Mouse (Mus musculus): ENCODE data around the gene Gm49387. TPM values are rescaled to one million over a fixed set of nuclear protein-coding genes. Genes with fewer than 3 reads are reported as not detected.

Gene Gm49387
- not detected in 2 replicates for polyA plus RNA-seq (2012; rRNA removed)

DNA sequence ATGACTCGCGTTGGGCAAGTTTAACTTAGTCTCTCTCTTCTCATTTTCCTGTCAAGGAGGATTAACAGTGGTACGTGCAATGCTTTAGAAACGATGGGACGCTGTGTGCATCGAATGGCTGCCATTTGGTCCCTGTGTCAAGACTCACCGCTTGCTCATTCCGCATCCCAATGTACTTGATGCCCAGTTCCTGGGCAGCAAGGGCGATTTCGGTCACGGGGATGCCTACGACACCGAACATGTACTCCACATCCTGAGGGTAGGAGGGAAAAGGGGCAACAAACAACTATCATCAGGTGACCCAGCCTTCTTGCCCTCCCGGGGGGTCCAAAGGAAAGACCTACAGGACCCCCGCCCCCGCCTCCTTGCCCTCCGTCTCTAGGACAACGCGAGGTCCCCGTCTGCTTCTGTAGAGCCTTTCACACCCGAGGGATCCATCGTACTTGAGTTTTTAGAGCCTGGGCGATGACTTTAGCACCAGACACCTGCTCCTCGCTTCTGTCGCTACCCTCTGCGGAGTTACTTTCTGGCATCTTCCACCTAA, at the start of gene Gm49387:
Gm49387 (minus strand) TSS at position 533 of the 544 bp plus-strand sequence.
- TF ChIP-seq CTCF (IDR thresholded peaks at IDR 0.05; ENCODE audit: extremely low read depth, insufficient read depth, low read length), result no peak
- no peak for TF ChIP-seq POLR2A (IDR thresholded peaks at IDR 0.05; ENCODE audit: extremely low read depth, insufficient read depth, low read length)
- Histone ChIP-seq H3K27ac (ENCODE audit: insufficient read depth, low read length) (peak within 1 kb of the TSS; percentile 32; the same call in 1 of the 2 replicates), H3K4me1 (ENCODE audit: control insufficient read depth, insufficient read depth, low read length) (0 out of 2 replicates have a peak, but pooled peaks cover 1% of the 10 kb centered on the region), H3K4me3 (ENCODE audit: insufficient read depth, low read length) (peak within 1 kb of the TSS; percentile 73)

GRCm38 (mm10) chr14:31686231-31686630, 45.6 kb upstream of the Gm49387 start:
- Histone ChIP-seq H3K4me1 (ENCODE audit: control insufficient read depth, insufficient read depth, low read length) (no peaks in the 10 kb centered on the region), H3K27ac (ENCODE audit: insufficient read depth, low read length) (no peak overlapping the region), H3K4me3 (ENCODE audit: insufficient read depth, low read length) (no peak overlapping the region)
- TF ChIP-seq CTCF (IDR thresholded peaks at IDR 0.05; ENCODE audit: extremely low read depth, insufficient read depth, low read length) (no peak), POLR2A (IDR thresholded peaks at IDR 0.05; ENCODE audit: extremely low read depth, insufficient read depth, low read length) (no peak)

DNA sequence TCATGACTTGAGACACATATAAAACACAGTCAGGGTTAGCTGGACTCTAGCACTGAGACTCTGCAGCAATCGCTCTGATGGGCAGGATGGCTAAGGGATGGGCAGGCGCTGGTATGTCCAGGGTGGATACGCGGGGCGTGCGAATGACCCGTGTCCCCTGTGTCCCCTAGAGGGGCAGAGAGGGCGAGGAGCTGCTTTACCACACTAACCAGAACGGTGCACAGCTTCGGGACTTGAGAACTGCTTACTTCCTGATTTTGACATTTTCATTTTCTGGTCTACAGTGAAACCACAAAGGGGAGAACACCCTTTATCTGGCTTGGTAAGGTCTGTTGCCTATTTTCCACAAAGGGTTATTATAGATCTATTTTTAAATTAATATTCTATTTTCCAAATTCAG, 45.0 kb upstream of the Gm49387 start:
- no peak for TF ChIP-seq CTCF (IDR thresholded peaks at IDR 0.05; ENCODE audit: extremely low read depth, insufficient read depth, low read length)
- TF ChIP-seq POLR2A (IDR thresholded peaks at IDR 0.05; ENCODE audit: extremely low read depth, insufficient read depth, low read length), result no peak
- no peak overlapping the region for H3K27ac ChIP-seq (ENCODE audit: insufficient read depth, low read length)
- H3K4me1 ChIP-seq (ENCODE audit: control insufficient read depth, insufficient read depth, low read length), result no peaks in the 10 kb centered on the region
- H3K4me3 ChIP-seq (ENCODE audit: insufficient read depth, low read length), result no peak overlapping the region

DNA sequence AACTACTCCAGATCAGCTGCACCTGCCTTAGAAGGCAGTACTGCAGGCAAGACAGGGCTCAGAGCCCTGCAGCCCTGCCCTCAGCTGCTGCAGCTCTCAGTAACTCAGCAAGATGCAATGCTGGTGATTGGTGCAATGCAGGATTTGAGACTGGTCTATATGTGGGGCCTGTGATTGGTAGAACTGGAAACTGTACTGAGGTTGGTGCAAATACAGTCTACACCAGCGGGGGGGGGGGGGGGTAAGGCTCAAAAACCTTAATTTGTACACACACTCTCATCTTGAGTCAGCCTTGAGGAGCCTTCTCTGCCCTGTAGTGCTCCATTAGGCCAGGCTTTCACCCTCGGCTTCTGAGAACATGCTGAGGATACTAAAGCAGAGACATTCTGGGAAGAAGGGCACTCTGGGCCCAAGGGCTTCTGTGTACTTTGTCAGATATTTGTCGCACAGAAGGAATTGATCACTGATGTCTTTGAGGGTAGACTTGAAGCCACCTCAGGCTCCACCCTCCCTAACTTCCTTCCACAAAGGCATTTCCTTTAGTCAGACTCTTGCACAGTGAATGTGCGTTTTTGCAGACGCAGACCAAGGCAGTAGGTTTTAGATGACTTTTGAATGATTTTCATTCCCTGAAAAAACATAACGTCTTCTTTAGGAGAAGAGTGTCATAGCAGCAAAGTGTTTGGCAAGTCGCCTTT, 43.8 kb upstream of the Gm49387 start:
- no peak overlapping the region for H3K4me3 ChIP-seq (ENCODE audit: insufficient read depth, low read length)
- no peaks in the 10 kb centered on the region for H3K4me1 ChIP-seq (ENCODE audit: control insufficient read depth, insufficient read depth, low read length)
- TF ChIP-seq POLR2A (IDR thresholded peaks at IDR 0.05; ENCODE audit: extremely low read depth, insufficient read depth, low read length) (no peak), CTCF (IDR thresholded peaks at IDR 0.05; ENCODE audit: extremely low read depth, insufficient read depth, low read length) (no peak)
- H3K27ac ChIP-seq (ENCODE audit: insufficient read depth, low read length), result no peak overlapping the region

DNA sequence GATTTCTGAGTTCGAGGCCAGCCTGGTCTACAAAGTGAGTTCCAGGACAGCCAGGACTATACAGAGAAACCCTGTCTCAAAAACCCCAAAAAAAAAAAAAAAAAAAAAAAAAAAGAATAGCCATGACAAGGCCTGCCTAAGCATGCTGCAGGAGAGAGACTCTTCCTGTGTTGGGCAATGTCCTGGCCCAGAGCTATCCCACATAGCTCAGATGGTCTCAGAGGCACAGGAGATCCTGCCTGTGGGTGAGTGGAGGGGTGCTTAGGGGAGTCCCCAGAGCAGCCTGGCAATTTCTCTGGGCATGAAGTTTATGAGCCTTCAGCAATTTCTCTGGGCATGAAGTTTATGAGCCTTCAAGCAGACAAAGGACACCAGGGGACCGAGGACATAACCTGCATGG, 42.9 kb upstream of the Gm49387 start:
- no peaks in the 10 kb centered on the region for H3K4me1 ChIP-seq (ENCODE audit: control insufficient read depth, insufficient read depth, low read length)
- TF ChIP-seq POLR2A (IDR thresholded peaks at IDR 0.05; ENCODE audit: extremely low read depth, insufficient read depth, low read length) (no peak), CTCF (IDR thresholded peaks at IDR 0.05; ENCODE audit: extremely low read depth, insufficient read depth, low read length) (no peak)
- H3K27ac ChIP-seq (ENCODE audit: insufficient read depth, low read length), result no peak overlapping the region

DNA sequence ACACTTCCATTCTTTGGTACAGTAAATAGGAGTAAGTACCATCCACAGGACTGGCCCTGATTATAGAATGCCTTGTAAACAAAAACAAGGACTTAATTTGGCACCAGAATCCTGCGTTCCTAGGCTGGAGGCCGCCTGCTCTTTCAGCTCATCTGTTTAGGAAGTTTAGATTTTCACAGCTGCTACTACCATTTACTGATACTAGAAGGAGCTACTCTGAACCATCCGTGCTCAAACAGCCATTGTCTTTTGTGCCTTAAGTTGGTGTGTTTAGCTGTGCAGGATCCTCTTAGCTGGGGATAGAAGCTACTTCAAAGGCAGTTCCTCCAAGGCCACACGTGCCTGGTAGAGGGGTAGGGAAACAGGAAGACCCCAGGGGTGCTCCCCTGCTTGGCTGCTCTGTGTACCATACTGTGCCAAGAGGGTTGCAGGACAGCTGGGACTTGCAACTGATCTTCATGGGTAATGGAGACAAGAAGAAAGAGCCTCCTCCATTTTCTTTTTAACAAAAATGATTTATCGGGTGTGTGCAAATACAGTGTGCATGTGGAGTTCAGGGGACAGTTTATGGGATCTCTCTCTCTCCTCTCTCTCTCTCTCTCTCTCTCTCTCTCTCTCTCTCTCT, 41.4 kb upstream of the Gm49387 start:
- H3K4me1 ChIP-seq (ENCODE audit: control insufficient read depth, insufficient read depth, low read length), result no peaks in the 10 kb centered on the region
- H3K27ac ChIP-seq (ENCODE audit: insufficient read depth, low read length), result no peak overlapping the region
- no peak overlapping the region for H3K4me3 ChIP-seq (ENCODE audit: insufficient read depth, low read length)
- TF ChIP-seq CTCF (IDR thresholded peaks at IDR 0.05; ENCODE audit: extremely low read depth, insufficient read depth, low read length), result no peak
- TF ChIP-seq POLR2A (IDR thresholded peaks at IDR 0.05; ENCODE audit: extremely low read depth, insufficient read depth, low read length), result no peak

More for the DNA sequence above, 42.9 kb upstream of the Gm49387 start:
- no peak overlapping the region for H3K4me3 ChIP-seq (ENCODE audit: insufficient read depth, low read length)

DNA sequence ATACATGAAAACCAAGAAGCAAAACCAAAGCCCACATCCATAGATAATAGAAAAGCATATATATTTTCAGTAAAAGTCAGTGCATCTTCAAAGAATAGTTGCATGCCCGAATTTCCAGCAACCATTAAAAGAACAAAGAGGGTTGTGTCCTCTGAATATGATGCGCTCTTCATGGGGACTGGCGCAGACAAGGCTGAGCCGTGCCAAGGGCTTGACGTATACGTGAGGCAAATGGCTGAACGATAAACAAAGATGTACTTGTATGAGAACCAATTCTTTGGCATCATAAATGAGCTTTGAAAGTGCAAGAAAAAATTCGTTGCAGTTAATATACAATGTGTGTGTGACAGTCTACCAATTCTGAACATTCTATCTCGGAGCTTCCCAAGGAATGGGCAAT, 40.6 kb upstream of the Gm49387 start:
- Histone ChIP-seq H3K4me1 (ENCODE audit: control insufficient read depth, insufficient read depth, low read length) (no peaks in the 10 kb centered on the region), H3K27ac (ENCODE audit: insufficient read depth, low read length) (no peak overlapping the region), H3K4me3 (ENCODE audit: insufficient read depth, low read length) (no peak overlapping the region)
- TF ChIP-seq POLR2A (IDR thresholded peaks at IDR 0.05; ENCODE audit: extremely low read depth, insufficient read depth, low read length) (no peak), CTCF (IDR thresholded peaks at IDR 0.05; ENCODE audit: extremely low read depth, insufficient read depth, low read length) (no peak)

DNA sequence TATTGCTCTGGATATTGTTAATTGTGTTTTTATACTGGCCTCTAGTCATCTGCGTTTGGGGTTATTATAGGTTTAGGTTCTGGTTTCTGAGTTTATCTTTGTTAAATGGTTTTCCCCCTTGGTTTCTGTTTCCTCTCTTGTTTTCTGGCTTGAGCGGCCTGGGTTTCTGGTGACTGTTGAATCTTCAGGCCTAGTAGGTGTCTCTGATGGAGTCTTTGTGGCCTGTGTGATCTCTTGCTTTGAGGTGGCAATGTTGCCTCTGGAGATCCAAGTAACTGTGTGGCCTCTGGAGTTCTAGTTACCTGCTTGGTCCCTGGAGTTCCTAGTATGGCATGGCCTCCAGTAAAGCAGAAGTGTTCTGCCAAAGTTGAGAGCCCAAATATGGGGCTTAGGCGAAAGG, 40.0 kb upstream of the Gm49387 start:
- no peak overlapping the region for H3K4me3 ChIP-seq (ENCODE audit: insufficient read depth, low read length)
- no peaks in the 10 kb centered on the region for H3K4me1 ChIP-seq (ENCODE audit: control insufficient read depth, insufficient read depth, low read length)
- peak overlapping the region; percentile 19; the same call in 1 of the 2 replicates for H3K27ac ChIP-seq (ENCODE audit: insufficient read depth, low read length)
- TF ChIP-seq CTCF (IDR thresholded peaks at IDR 0.05; ENCODE audit: extremely low read depth, insufficient read depth, low read length), result no peak
- no peak for TF ChIP-seq POLR2A (IDR thresholded peaks at IDR 0.05; ENCODE audit: extremely low read depth, insufficient read depth, low read length)

- Histone ChIP-seq H3K27ac (ENCODE audit: insufficient read depth, low read length) (no peak overlapping the region), H3K4me3 (ENCODE audit: insufficient read depth, low read length) (no peak overlapping the region), H3K4me1 (ENCODE audit: control insufficient read depth, insufficient read depth, low read length) (peaks cover 11% of the 10 kb centered on the region)
- no peak for TF ChIP-seq POLR2A (IDR thresholded peaks at IDR 0.05; ENCODE audit: extremely low read depth, insufficient read depth, low read length)
- no peak for TF ChIP-seq CTCF (IDR thresholded peaks at IDR 0.05; ENCODE audit: extremely low read depth, insufficient read depth, low read length)
These were observed 31.1 kb upstream of the Gm49387 start for GRCm38 (mm10) chr14:31671635-31672320.
